In the genomic region with DNA sequence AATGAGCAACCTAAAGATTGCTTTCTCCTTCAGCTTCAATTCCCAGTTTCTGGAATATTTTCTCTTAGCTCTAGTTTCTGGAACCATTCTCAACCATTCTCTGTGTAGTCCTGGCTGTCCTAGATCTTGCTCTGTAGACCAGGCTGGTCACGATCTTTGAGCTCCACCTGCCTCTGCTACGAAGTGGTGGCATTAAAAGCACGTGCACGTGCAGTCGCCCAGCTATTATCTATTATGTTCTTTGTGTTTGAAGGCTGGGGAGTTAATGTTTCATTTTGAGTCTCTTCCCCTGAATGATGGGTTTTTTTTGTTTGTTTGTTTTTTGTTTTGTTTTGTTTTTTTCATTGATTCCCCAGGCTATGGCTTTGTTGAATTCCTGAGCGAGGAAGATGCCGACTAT, we compare ENCODE assay signal across 9 mouse cellular contexts. TPM values are rescaled to one million over a fixed set of nuclear protein-coding genes. Genes with fewer than 3 reads are reported as not detected.
DNase-seq lines count a peak whose midpoint lies in the region; ATAC-seq and TF ChIP-seq lines count a peak whose summit lies in the region.
"Had no signal": no experiment of that assay in that cellular context is flagged by ENCODE, and none has a peak within 500 bp of the region (broad histone marks: within the 10 kb centered on the region; RNA-seq: fewer than 3 reads in every experiment).

No protein-coding gene starts in this region.

- H3K4me3 ChIP-seq in heart, embryonic 15.5 days, result peak overlapping the region; percentile 79
- H3K4me3 ChIP-seq in G1E (ENCODE audit: low read depth, low read length), result peak overlapping the region; percentile 94
- H3K4me3 ChIP-seq in hindbrain, embryonic 10.5 days, result peak overlapping the region; percentile 94
- peak overlapping the region; percentile 74 for H3K4me3 ChIP-seq in midbrain, embryonic 11.5 days (ENCODE audit: low read depth, low read length)

- WGBS in heart, embryonic 15.5 days, result 36% methylated on average over 7 of the region's 7 CpGs
- WGBS in hindbrain, embryonic 10.5 days, result 39% methylated on average over 7 of the region's 7 CpGs
- WGBS in midbrain, embryonic 11.5 days, result 38% methylated on average over 7 of the region's 7 CpGs

- H3K36me3 ChIP-seq in heart, embryonic 15.5 days, result peaks cover 37% of the 10 kb centered on the region
- H3K36me3 ChIP-seq in G1E (replicated peaks), result peaks cover 67% of the 10 kb centered on the region
- peaks cover 62% of the 10 kb centered on the region for H3K36me3 ChIP-seq in hindbrain, embryonic 10.5 days
- 0 out of 2 replicates have a peak, but pooled peaks cover 4% of the 10 kb centered on the region for H3K36me3 ChIP-seq in midbrain, embryonic 11.5 days (ENCODE audit: control insufficient read depth, insufficient read depth, low read length)

- 0 out of 2 replicates have a peak overlapping the region, but pooled peaks have one; percentile 64 for H3K27ac ChIP-seq in heart, embryonic 15.5 days
- H3K27ac ChIP-seq in hindbrain, embryonic 10.5 days, result peak overlapping the region; percentile 95
- no peak overlapping the region for H3K27ac ChIP-seq in midbrain, embryonic 11.5 days (ENCODE audit: low read depth, low read length)

- peak overlapping the region; percentile 80 for H3K9ac ChIP-seq in heart, embryonic 15.5 days
- peak overlapping the region; percentile 80 for H3K9ac ChIP-seq in midbrain, embryonic 11.5 days (ENCODE audit: low read length)

- no peaks in the 10 kb centered on the region for H3K9me3 ChIP-seq in heart, embryonic 15.5 days (replicated peaks)
- H3K9me3 ChIP-seq in G1E (replicated peaks), result no peaks in the 10 kb centered on the region
- no peaks in the 10 kb centered on the region for H3K9me3 ChIP-seq in hindbrain, embryonic 10.5 days
- H3K9me3 ChIP-seq in midbrain, embryonic 11.5 days (ENCODE audit: control insufficient read depth, low read length), result no peaks in the 10 kb centered on the region

- intact Hi-C loops in heart, postnatal 25 days (cut with DNase I), result no loop called here

- no peaks in the 10 kb centered on the region for H3K27me3 ChIP-seq in heart, embryonic 15.5 days
- no peaks in the 10 kb centered on the region for H3K27me3 ChIP-seq in G1E (ENCODE audit: insufficient read depth, low read length)
- no peaks in the 10 kb centered on the region for H3K27me3 ChIP-seq in hindbrain, embryonic 10.5 days (ENCODE audit: insufficient read depth, poor library complexity, severe bottlenecking)
- H3K27me3 ChIP-seq in midbrain, embryonic 11.5 days (ENCODE audit: control insufficient read depth, insufficient read depth, low read length), result no peaks in the 10 kb centered on the region
- H3K27me3 ChIP-seq: Patski had no signal

- DNase-seq in heart, postnatal 25 days (ENCODE audit: low spot score), result no peak
- no peak for DNase-seq in G1E (ENCODE audit: low spot score)
- no peak for DNase-seq in hindbrain, embryonic 10.5 days (ENCODE audit: low spot score)
- DNase-seq in midbrain, embryonic 11.5 days (ENCODE audit: low spot score, missing footprints), result no peak
- DNase-seq in urinary bladder, postnatal 4 days (ENCODE audit: low spot score in 2 of 2), result no peak
- no peak for DNase-seq in embryo, embryonic 11 days
- DNase-seq in layer of hippocampus, postnatal 36 days, result no peak

- H3K4me1 ChIP-seq in heart, embryonic 15.5 days (replicated peaks), result peaks cover 37% of the 10 kb centered on the region
- H3K4me1 ChIP-seq in G1E (ENCODE audit: insufficient read depth, low read depth, low read length), result peaks cover 54% of the 10 kb centered on the region
- peaks cover 39% of the 10 kb centered on the region for H3K4me1 ChIP-seq in hindbrain, embryonic 10.5 days (replicated peaks)
- peaks cover 15% of the 10 kb centered on the region for H3K4me1 ChIP-seq in midbrain, embryonic 11.5 days (ENCODE audit: control insufficient read depth, insufficient read depth, low read length)

- no peak for ATAC-seq in heart, embryonic 15.5 days (replicated peaks; ENCODE audit: insufficient number of reproducible peaks, insufficient read depth, low FRiP score, low read depth)
- no peak for ATAC-seq in G1E (ENCODE audit: extremely low read depth, insufficient number of reproducible peaks, low FRiP score, poor library complexity, severe bottlenecking)
- ATAC-seq in midbrain, embryonic 11.5 days (ENCODE audit: low FRiP score), result no peak

- TF ChIP-seq CTCF in G1E (IDR thresholded peaks at IDR 0.05; ENCODE audit: low read depth, low read length), result no peak

- H3K4me2 ChIP-seq in heart, embryonic 15.5 days, result peak overlapping the region; percentile 90
- peak overlapping the region; percentile 91 for H3K4me2 ChIP-seq in midbrain, embryonic 11.5 days

RNA-seq across cellular contexts. Expression of gene Sf3b4, which starts 1.1 kb away (rescaled TPM):
- polyA plus RNA-seq in heart, embryonic 15.5 days (2015; fragmentation: Nextera tagmentation; extraction: Ambion mirVana), result 71.2 and 96.8 TPM in 2 replicates
- 10 to 100 TPM; 16.9 to 17.2 TPM for total RNA-seq in heart, postnatal 25 days (2021)
- total RNA-seq in G1E (2014; fragmentation: Nextera tagmentation) (138 and 179 TPM in 2 replicates), G1E (2017) (24.8 and 29.3 TPM in 2 replicates)
- 724 and 955 TPM in 2 replicates for polyA plus RNA-seq in G1E (2012)
- polyA plus RNA-seq in hindbrain, embryonic 10.5 days (2016; fragmentation: Nextera tagmentation; extraction: Ambion mirVana), result 250 and 259 TPM in 2 replicates
- 187 and 216 TPM in 2 replicates for polyA plus RNA-seq in midbrain, embryonic 11.5 days (2014; fragmentation: Nextera tagmentation; extraction: Ambion mirVana)
- 10 to 100 TPM; 52.0 to 54.5 TPM for total RNA-seq in layer of hippocampus, postnatal 36 days (2021)

RNA-seq across cellular contexts. Expression of gene Sv2a, which starts 7.8 kb away (rescaled TPM):
- polyA plus RNA-seq in heart, embryonic 15.5 days (2015; fragmentation: Nextera tagmentation; extraction: Ambion mirVana), result 12.9 and 13.6 TPM in 2 replicates
- total RNA-seq in heart, postnatal 25 days (2021), result 1 to 10 TPM; 5.0 to 6.5 TPM
- 0.45 TPM in 1 of 2 replicates, not detected in the other for total RNA-seq in G1E (2014; fragmentation: Nextera tagmentation)
- 0.11 and 0.23 TPM in 2 replicates for total RNA-seq in G1E (2017)
- 0.07 and 0.12 TPM in 2 replicates for polyA plus RNA-seq in G1E (2012)
- polyA plus RNA-seq in hindbrain, embryonic 10.5 days (2016; fragmentation: Nextera tagmentation; extraction: Ambion mirVana), result 3.7 and 15.3 TPM in 2 replicates
- 9.4 and 10.3 TPM in 2 replicates for polyA plus RNA-seq in midbrain, embryonic 11.5 days (2014; fragmentation: Nextera tagmentation; extraction: Ambion mirVana)
- 100 to 1,000 TPM; 351 to 376 TPM for total RNA-seq in layer of hippocampus, postnatal 36 days (2021)

RNA-seq across cellular contexts. Expression of gene Mtmr11, which starts 11.4 kb away (rescaled TPM):
- polyA plus RNA-seq in heart, embryonic 15.5 days (2015; fragmentation: Nextera tagmentation; extraction: Ambion mirVana), result 8.5 and 11.2 TPM in 2 replicates
- total RNA-seq in heart, postnatal 25 days (2021), result 1 to 10 TPM; 3.2 TPM
- total RNA-seq in G1E (2014; fragmentation: Nextera tagmentation) (5.7 TPM in 1 of 2 replicates, not detected in the other), G1E (2017) (2.7 and 3.5 TPM in 2 replicates)
- polyA plus RNA-seq in G1E (2012), result not detected in 2 replicates
- polyA plus RNA-seq in hindbrain, embryonic 10.5 days (2016; fragmentation: Nextera tagmentation; extraction: Ambion mirVana), result 10.4 and 11.4 TPM in 2 replicates
- polyA plus RNA-seq in midbrain, embryonic 11.5 days (2014; fragmentation: Nextera tagmentation; extraction: Ambion mirVana), result 10.5 and 12.8 TPM in 2 replicates
- 1 to 10 TPM; 4.2 to 5.2 TPM for total RNA-seq in layer of hippocampus, postnatal 36 days (2021)

RNA-seq across cellular contexts. Expression of gene Bola1, which starts 46.3 kb away (rescaled TPM):
- polyA plus RNA-seq in heart, embryonic 15.5 days (2015; fragmentation: Nextera tagmentation; extraction: Ambion mirVana), result 40.7 and 40.8 TPM in 2 replicates
- 10 to 100 TPM; 19.3 to 22.2 TPM for total RNA-seq in heart, postnatal 25 days (2021)
- total RNA-seq in G1E (2014; fragmentation: Nextera tagmentation) (19.6 and 19.8 TPM in 2 replicates), G1E (2017) (48.2 and 60.6 TPM in 2 replicates)
- 115 and 144 TPM in 2 replicates for polyA plus RNA-seq in G1E (2012)
- 89.6 and 90.3 TPM in 2 replicates for polyA plus RNA-seq in hindbrain, embryonic 10.5 days (2016; fragmentation: Nextera tagmentation; extraction: Ambion mirVana)
- 70.4 and 83.9 TPM in 2 replicates for polyA plus RNA-seq in midbrain, embryonic 11.5 days (2014; fragmentation: Nextera tagmentation; extraction: Ambion mirVana)
- total RNA-seq in layer of hippocampus, postnatal 36 days (2021), result 10 to 100 TPM; 15.3 to 18.2 TPM

RNA-seq across cellular contexts. Expression of gene Hist2h2ab, which starts 46.5 kb away (rescaled TPM):
- 0.43 TPM in 1 of 2 replicates, not detected in the other for polyA plus RNA-seq in heart, embryonic 15.5 days (2015; fragmentation: Nextera tagmentation; extraction: Ambion mirVana)
- 1 to 10 TPM; 3.0 to 3.4 TPM for total RNA-seq in heart, postnatal 25 days (2021)
- total RNA-seq in G1E (2014; fragmentation: Nextera tagmentation), result 38.7 and 50.5 TPM in 2 replicates
- 435 and 467 TPM in 2 replicates for total RNA-seq in G1E (2017)
- 0.14 and 1.2 TPM in 2 replicates for polyA plus RNA-seq in G1E (2012)
- not detected in 2 replicates for polyA plus RNA-seq in hindbrain, embryonic 10.5 days (2016; fragmentation: Nextera tagmentation; extraction: Ambion mirVana)
- polyA plus RNA-seq in midbrain, embryonic 11.5 days (2014; fragmentation: Nextera tagmentation; extraction: Ambion mirVana), result 0.86 and 1.7 TPM in 2 replicates
- 1 to 10 TPM; 7.2 to 8.2 TPM for total RNA-seq in layer of hippocampus, postnatal 36 days (2021)
